Mouse (Mus musculus) frontal cortex, adult 2 months (tissue): ENCODE data around the gene Rps15a. TPM values are rescaled to one million over a fixed set of nuclear protein-coding genes. Genes with fewer than 3 reads are reported as not detected.

Experiments
- DNase-seq, 2 experiments: peaks; one replicate each; pipeline ENCODE4 v3.0.0; 2022; ENCODE audit warnings: low spot score in 1 of 2; ENCODE audit errors: extremely low spot score in 1 of 2
- polyA plus RNA-seq: library from polyadenylated mRNA; depleted of rRNA; stranded (reverse); fragments of >200 nt; gene quantifications from 2 replicates; pipeline ENCODE4 v1.2.3, GENCODE M21; 2012; rRNA removed

Rps15a gene
- 826 and 1,363 TPM in 2 replicates for polyA plus RNA-seq

DNA sequence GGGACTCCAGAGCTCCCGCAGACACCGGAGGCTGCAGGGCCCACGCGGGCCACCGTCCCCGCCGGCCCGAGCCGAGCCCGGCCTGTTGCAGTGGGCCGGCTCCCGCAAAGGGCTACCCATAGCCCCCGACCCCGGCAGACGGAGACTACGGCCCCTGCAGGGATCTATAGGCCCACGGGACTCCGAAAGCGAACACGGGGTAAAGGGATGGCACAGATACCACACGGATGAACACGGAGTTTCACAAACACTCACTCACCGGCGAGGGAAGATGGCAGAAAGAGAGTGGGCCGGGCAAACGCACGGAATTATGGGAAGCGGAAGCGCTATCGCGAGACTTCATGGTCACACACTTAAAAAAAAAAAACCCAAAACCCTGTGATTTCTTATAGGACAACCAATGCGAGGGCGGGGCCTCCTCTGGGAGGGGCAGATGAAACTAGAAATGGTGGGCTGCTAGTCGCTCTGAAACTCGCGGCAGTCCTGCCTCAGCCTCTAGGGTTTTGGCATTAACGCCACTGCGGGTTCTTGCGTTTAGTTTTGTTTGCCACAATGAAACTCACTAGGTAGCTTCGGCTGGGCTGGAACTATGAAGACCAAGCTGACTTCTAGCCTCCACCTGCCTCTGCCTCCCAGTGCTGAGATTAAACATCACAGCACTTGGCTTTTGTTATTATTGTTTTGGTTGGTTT is at the start of gene Rps15a:
TSS of gene Rps15a (minus strand) at position 312 of the 692 bp plus-strand sequence.
- DNase-seq, result peak; percentile 87 to 96

DNA sequence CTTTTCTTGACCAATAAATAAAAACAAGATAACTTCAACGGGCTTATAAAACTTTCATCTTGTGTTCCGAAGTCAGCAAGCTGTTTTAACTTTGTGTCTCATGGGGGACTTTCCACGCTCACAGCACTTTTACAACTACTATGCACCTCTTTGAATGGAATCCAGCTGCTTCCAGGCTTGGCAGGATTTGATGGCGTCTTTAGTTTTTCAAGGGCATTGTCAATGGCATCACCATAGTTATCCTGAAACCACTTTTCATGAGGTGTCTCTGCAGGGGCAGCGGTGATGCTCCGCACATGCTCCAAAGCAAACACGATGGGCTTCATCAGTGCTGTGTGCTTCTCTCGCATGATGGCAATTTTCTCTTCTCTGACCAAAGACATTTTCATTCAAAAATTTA is 47.0 kb upstream of the Rps15a start:
- DNase-seq, result no peak

DNA sequence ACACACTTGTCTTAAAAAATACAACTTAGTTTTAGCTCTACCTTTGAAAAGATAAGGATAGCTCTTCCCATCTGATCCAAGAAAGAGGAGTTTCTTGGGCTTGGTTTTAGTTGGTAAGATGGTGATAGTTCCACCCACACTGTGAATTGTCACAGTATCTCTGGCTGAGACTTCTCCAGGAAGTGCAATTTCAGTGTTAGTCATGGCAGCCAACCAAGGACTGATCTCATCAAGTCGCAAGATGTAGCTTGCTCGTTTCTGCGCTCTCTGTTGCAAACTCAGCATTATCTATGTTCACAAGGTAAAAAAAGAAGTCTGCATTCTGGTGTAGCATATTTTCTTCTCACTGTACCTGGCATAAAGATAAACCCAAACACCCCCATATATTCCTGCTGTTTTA is 44.1 kb upstream of the Rps15a start:
- DNase-seq, result peak; percentile 55 to 85

DNA sequence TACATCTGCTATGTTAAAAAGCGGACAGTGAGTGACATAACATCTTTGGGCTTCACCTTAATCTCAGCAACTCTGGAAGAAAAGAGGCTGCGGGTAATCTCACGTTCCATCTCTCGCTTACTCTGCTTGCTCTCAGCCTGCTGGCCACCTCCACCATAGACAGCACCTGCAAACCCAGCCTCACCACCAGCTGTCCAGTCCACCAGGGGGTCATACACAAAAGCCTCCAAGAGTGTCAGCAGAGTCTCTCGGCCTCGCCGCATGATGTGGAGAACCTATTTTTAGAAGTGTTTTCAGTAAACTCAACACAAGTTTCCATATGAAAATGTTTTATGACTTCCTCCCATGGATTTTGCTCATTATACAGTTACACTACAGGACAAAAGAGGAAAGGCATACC is 40.5 kb upstream of the Rps15a start:
- DNase-seq, result no peak

DNA sequence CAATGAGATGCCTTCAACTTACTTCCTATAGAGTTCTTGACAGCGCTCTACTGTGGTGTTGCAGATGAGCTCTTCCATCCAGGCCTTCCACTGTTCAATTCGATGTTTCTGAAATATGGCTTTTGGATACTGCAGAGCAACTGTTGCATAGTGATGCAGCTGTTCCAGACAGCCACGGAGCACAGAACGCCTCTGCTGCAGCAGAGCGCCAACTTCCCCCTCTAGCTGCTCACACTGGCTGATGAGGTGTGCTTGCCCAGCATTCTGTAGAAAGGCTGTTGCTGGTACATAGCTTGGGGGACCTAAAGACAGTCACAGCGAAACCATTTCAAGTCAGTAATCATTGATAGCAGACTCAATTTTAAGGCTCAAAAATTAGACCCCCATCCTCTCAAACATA is 38.2 kb upstream of the Rps15a start:
- peak in 1 of 2 experiments; percentile 44 for DNase-seq

DNA sequence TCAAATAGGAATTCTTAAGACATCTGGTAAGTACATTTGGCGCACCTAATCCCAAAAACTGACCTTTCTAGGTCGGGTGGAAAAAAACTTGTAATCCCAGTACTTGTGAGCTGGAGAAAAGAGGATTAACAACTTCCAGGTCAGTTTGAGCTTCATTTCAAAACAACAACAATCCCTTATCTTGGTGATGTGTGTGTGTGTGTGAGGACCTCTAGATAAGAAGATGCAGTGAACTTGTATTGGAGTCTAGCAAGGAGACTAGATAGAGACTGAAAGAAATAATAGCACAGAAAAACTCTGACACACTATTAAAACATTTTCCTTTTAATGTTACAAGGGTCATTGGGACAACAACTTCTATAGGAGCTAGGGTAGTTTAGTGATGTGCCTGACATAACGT is 27.6 kb upstream of the Rps15a start:
- no peak for DNase-seq

DNA sequence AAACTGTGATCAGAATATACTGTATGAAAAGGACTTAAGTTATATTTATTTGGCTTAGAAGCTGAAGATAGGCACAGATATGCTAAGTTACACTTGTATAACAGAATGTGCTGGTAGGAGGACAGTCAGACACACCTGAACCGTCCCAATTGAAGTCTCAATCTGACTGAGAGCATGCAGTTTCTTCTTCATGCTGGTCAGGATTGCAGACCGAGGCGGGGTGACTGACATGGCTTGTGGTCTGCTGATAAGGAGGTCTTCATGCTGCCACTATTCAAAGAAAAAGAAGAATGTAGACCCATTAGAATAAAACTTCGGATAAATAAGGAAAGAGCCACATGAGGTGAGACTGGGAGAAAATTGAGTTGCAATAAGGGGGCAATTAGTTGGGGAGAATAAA is 27.1 kb upstream of the Rps15a start:
- DNase-seq, result no peak

DNA sequence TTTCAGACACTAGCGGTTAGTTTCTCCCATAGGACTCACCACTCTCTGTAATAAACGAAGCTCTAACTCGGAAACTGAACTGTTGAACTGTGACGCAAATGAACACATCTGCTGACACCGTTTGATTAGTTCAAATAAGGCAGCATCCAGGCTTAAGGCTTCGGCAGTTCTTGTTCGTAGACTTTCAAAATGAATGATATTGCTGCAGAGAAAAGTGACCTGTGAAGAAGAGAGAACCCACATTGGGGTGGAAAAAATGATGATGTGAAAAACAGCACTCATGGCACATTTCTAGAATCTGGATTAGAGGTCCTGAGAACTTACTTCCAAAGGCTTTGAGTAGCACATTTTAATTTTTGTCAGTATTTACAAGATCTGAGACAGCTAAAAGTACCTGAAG is 25.3 kb upstream of the Rps15a start:
- DNase-seq, result no peak

DNA sequence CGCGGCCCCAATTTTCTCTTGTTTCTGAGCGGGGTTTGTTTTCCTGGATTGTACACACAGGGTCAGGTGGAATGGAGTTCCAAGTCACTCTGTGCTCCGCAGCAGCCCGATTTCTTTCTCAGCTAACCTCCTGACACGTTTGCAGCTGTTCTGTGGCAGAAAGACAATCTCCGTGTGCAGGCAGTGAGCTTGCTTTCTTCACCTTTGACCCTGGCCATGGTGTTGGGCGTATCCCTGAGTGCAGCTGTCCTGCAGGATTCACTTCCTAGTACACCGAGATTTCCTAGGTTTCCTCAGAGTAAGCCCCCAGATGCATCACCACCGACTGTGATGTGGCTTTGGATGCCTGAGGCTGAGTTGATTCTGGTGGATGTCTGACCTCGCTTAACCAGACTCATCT is 19.1 kb upstream of the Rps15a start:
- no peak for DNase-seq

DNA sequence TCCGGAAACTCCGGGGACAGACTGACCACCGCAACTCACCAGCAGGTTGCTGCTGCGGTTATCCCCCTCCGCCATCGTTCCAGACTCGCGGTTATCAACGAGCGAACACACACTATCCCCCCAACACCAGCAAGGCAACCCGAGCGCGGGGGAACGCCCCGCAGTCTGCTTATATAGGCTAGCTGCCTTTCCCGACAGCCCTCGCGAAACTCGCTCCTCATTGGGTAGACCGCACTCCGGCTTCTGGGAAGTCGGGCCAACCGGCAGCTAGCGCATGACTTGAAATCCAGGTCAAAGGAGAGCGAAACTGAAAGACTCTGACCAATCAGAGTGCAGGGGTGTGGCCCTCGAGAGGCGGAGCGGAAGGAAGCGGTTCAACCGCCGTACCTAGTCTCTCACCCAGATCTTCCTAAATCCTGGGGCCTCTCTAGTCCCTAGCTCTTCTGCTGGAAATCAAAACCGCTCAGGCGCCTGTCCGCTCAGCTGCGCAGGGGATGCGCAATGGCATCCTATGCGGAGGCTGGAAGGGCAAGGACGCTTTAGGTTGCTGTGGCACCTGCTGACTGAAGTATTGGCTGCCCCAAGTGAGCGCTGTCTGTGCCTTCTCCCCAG is 13.5 kb upstream of the Rps15a start, which contains the start of gene Arl6ip1:
TSS of gene Arl6ip1 (minus strand) at position 233 of the 612 bp plus-strand sequence.
- DNase-seq, result peak; percentile 97 to 98

DNA sequence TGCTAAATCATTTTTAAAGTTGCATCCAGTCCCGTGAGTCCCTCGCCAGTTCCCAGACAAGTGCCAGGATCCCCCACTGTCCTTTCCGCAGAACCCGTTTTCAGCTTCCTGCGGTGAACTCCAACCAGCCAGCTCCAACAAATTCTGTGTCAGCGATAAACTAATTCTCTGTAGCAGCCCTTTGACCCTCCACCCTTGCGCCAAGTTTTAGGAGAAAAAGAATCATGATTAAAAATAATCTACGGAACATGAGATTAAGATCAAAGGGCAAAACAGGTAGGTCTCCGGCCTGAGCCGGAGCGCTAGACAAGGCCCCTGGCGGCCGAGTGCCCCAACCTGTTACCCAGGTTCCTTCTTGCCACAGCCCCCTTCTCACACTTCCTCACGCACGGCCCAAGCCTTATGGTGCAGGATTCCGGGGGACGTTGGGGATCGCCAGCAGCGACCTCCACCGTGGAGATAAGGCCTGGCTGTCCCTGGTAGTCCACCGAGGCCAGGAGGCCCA is 13.0 kb upstream of the Rps15a start:
- DNase-seq, result peak in 1 of 2 experiments; percentile 26

DNA sequence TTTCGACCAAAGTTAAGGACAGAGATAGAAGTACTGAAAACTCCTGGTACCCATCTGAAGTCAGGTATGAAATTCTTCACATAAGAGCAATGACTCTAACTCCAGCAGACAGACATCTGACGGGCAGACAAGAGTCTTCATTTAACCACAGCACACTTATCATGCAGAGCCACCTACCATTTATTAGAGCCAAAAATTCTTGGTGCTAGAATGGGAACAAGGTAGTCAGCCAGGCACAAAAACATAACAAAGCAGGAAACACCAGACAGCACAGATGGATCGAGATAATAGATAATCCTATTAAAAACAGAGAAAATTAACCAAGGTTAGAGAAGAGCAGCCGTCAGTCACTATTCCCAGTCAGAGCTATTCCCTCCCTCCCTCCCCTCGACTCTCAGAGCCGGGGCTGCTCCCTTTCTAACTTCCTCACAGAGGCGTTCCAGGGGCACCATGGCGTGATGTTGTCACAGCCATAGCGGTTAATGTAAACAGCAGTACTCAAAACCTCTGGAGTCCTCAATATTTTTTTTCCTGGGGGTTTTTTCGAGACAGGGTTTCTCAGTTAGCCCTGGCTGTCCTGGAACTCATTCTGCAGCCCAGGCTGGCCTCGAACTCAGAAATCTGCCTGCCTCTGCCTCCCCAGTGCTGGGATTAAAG is 10.4 kb upstream of the Rps15a start:
- DNase-seq, result no peak

DNA sequence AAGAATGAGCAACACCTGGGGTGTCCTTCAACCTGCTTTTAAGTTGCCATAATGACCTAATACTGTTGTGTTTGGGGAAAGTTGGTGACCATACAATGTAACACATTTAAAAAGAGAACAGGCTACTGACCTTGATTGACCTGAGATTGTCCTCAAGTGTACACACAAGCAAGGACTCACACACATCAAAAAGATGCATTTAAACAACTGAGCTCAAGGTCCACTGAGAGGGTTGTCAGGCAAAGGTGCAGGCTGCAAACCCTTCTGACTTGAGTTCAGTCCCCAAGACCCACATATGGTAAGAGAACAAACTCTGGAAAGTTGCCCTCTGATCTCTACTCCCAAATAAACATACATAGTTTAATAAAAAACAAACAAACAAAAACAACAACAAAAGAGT is 9.7 kb upstream of the Rps15a start:
- no peak for DNase-seq

DNA sequence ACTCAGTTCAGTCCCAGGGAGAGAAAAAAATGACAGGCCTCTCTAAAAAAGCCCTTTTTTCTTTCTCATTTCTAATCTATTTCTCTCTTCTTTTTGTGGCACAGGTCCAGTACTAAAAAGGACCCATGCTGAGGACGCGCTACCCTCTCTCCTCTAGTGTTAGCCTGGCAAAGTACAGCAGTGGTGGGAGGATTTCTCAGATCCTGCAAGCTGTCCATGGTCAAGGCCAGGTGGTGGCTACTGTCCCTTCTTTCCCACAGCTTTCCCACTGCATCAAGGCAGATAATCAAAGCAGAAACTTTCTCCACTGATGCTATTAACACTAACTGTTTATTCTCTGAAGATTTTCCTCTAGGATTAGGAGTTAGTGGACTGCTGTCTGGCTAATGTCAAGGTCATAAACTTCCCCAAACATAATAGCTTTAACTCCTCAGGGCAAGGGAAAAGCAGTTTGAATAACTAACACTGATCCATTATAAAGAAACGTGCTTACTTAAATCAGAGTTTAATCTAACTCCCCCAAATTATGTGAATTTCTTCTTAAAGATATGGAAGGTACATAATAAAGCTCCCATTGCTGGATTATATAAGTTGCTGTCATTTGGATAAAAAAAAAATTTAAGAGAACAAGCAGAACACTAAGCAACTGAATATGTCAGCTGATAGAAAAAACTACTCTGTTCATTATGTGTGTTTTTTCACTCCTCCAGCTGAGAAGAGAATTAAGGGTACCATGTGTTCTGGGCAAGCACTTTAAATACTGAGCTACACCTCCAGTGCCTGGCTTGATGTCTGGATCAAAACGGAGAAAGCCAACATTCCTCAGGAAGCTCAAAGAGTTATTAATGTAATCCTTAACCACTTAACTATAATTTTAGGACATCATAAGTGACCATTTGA is 7.8 kb upstream of the Rps15a start:
- peak in 1 of 2 experiments; percentile 34 for DNase-seq

DNA sequence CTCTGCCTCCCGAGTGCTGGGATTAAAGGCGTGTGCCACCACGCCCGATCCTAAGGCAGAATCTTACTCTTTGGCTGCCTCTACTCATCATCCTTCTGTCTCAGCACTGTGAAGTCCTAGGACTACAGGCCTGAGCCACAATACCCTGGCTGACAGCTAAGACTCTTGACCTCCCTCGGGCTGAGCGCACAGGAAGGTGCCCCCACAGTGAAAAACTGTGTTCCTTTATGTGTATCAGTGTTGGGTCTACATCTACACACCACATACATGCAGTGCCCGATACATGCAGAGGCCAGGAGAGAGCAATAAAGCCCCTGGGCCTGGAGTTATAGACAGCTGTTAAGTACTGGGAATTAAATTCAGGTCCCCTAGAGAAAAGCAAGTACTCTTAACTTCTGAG is 6.2 kb upstream of the Rps15a start:
- DNase-seq, result no peak

DNA sequence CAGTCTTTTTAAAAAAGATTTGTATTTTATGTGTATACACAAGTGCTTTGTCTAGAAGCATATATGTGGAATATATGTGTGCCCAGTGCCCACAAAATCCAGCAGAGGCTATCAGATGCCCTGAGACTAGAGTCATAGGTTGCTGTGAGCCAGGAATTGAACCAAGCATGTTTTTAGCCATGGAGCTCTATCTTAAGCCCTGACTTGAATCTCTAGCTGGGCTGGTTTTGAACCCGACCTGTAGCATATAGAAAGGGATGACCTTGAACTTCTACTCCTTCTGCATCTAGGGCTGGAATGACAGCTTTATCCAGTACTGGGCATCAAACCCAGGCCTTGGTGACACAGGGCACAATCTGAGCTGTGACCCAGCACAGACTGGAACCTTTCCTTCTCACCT is 4.7 kb upstream of the Rps15a start:
- DNase-seq, result no peak

DNA sequence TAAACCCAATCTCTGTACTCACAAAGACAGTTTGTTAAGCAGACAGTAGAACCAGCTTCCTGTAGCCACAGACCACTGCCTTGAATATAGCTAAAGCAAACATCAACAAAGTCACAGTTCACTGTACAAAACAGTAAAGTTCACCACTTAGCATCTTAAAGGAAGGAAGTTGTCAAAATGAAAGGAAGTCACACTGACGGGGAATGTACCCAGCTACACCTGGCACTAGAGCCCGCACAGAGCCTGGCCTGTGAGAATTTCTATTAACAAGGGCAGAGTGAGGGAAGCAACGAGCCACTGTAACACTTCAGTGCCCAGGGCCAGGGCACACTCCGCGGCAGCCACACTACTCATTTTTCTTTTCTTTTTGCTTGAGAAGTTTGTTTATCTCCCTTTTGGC is 4.0 kb upstream of the Rps15a start:
- no peak for DNase-seq

DNA sequence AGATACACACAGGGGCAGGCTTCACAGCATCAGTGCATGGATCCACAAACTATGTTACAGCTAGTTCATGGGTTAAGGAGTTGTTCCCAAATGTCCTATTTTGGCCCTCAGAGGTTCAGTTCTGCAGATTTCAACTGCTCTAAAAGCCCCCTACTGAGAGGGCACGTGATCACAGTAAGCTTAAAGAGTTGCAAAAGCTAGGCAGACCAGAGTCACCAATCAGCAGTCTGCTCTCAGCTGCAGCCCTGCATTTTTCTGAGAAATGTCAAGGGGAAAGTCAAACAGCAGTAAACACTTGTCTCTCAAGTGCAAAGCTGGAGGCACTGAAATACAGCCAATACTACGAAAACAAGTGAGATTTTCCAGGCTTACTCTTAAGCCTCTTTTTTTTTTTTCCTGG is 3.2 kb upstream of the Rps15a start:
- DNase-seq, result no peak

DNA sequence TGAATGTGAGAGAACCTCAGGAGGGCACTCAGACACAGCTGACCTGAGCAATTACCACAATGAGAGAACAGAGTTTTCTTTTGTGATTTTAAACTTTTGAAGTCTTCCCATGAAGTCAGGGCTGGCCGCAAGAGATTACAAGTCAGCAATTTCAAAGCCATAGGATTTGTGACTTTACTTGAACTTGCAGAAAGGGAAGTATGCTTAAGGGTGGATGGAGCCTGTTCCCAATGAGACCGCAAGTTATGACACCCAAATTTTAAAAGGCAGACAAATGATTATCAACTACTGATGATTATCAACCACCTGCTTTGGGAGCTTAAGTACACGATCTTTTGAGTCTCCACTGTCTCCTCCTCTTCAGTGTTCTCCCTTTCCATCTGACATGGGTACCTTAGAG is 2.4 kb upstream of the Rps15a start:
- no peak for DNase-seq

DNA sequence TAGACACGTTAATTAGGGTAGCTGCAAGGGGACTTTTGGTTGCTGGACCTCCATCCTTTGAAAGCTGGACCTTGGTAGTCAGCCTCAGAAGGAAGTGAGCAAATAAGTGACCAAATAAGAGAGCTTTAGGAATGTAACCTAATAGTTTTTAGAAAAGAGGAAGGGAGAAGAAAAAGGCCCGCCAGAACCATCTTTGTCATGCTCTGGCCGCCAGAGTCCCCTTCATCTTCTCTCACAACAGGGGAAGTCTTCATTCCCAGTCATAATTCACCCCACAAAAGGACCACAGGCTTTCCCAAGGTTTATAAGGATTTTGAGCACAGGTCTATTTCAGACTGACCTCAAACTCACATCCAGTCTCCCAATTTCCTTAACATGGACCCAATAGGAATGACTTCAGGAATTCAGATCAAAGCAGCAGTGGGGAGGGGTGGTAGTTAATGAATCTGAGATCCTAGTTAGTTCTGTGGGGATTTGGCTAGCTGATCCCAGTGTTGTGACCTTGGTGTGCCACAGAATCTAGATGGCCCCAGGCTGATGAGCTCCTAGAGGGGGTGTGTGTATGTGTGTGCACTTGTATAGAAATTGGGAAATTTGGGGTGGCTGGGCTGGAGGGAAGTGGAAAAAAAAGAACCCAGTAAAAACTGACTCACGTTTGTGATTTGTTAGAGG is 1.7 kb upstream of the Rps15a start:
- DNase-seq, result no peak
